Mouse (Mus musculus) limb, embryonic 12.5 days (tissue): ENCODE measurements around the gene Jade2. TPM values are rescaled to one million over a fixed set of nuclear protein-coding genes. Genes with fewer than 3 reads are reported as not detected.
A peak's percentile ranks its signal among the peaks of the same experiment; 100 is the strongest.

Experiments
- ATAC-seq: fragments of 200-750 bp; cut with Nextera tagmentation; 2 replicates; pipeline ENCODE4 v1.8.0; 2017; ENCODE audit warnings: low read depth, moderate TSS enrichment; ENCODE audit not compliant: insufficient number of reproducible peaks, insufficient read depth, low FRiP score, low TSS enrichment
- H3K27ac ChIP-seq: fragments of 300-500 bp; sonication (generic); 2 replicates; pipeline ENCODE4 v1.5.1; 2016; ENCODE audit warnings: mild to moderate bottlenecking, moderate library complexity
- H3K27me3 ChIP-seq: fragments of 300-500 bp; sonication (generic); 2 replicates; pipeline ENCODE4 v1.6.1; 2016; ENCODE audit warnings: mild to moderate bottlenecking, moderate library complexity
- H3K36me3 ChIP-seq: fragments of 300-500 bp; sonication (generic); 2 replicates; pipeline ENCODE4 v1.6.1; 2016; ENCODE audit warnings: mild to moderate bottlenecking, moderate library complexity
- H3K4me1 ChIP-seq: fragments of 300-500 bp; sonication (generic); replicated peaks from 2 replicates; pipeline ENCODE4 v1.6.1; 2016
- H3K4me2 ChIP-seq: fragments of 300-500 bp; sonication (generic); 2 replicates; pipeline ENCODE4 v1.6.1; 2016; ENCODE audit warnings: mild to moderate bottlenecking, moderate library complexity
- H3K4me3 ChIP-seq: fragments of 300-500 bp; sonication (generic); replicated peaks from 2 replicates; pipeline ENCODE4 v1.5.1; 2016; ENCODE audit warnings: mild to moderate bottlenecking
- H3K9ac ChIP-seq: fragments of 300-500 bp; sonication (generic); replicated peaks from 2 replicates; pipeline ENCODE4 v1.6.1; 2016; ENCODE audit warnings: mild to moderate bottlenecking, moderate library complexity
- H3K9me3 ChIP-seq: fragments of 300-500 bp; sonication (generic); 2 replicates; pipeline ENCODE4 v1.6.1; 2016; ENCODE audit warnings: mild to moderate bottlenecking, moderate library complexity
- WGBS: fragments of 180-500 bp; shearing (Covaris S2); methylation state at CpG from one replicate; pipeline ENCODE4 v1.1.7; 2016; 5-methylcytosine and 5-hydroxymethylcytosine counted together
- polyA plus RNA-seq: library from polyadenylated mRNA; unstranded; fragments of >200 nt; fragmentation: Nextera tagmentation; extraction: Ambion mirVana; gene quantifications from 2 replicates; pipeline ENCODE4 v1.2.1, GENCODE M21; 2016

Jade2 gene
- polyA plus RNA-seq, 1 experiment from 2014 or later: 1.6 TPM

DNA sequence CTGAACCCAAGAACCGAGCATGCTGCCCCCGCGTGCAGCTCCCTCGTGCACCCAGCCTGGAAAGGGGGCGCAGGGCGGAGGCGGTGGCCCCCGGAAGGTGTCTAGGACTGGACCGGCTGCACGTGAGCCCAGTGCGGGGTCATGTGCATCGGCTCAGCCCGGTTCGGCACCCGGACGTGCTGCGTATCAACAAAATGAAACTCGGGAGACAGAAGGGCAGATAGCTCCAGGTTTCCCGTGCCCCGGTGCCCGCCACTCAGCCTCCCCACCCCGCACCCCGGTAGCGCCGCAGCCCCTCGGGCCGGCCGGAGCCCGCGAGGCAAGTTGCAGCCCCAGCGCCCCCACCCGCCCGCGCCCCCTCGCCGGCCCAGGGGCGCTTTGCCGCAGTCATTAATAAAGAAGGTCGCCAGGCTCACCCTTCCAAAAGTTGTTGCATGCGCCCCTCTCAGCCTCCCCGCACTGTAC lies 805 bp downstream of the Jade2 start:
- no peaks in the 10 kb centered on the region for H3K9me3 ChIP-seq
- peak overlapping the region; percentile 81 for H3K9ac ChIP-seq
- no peaks in the 10 kb centered on the region for H3K36me3 ChIP-seq
- H3K4me3 ChIP-seq: peak overlapping the region; percentile 69
- H3K4me2 ChIP-seq: peak overlapping the region; percentile 96
- peaks cover 40% of the 10 kb centered on the region for H3K27me3 ChIP-seq
- WGBS: under 1% methylated on average over 41 of the region's 41 CpGs
- peak overlapping the region; percentile 90 for H3K27ac ChIP-seq
- H3K4me1 ChIP-seq: peaks cover 54% of the 10 kb centered on the region
- no peak for ATAC-seq

DNA sequence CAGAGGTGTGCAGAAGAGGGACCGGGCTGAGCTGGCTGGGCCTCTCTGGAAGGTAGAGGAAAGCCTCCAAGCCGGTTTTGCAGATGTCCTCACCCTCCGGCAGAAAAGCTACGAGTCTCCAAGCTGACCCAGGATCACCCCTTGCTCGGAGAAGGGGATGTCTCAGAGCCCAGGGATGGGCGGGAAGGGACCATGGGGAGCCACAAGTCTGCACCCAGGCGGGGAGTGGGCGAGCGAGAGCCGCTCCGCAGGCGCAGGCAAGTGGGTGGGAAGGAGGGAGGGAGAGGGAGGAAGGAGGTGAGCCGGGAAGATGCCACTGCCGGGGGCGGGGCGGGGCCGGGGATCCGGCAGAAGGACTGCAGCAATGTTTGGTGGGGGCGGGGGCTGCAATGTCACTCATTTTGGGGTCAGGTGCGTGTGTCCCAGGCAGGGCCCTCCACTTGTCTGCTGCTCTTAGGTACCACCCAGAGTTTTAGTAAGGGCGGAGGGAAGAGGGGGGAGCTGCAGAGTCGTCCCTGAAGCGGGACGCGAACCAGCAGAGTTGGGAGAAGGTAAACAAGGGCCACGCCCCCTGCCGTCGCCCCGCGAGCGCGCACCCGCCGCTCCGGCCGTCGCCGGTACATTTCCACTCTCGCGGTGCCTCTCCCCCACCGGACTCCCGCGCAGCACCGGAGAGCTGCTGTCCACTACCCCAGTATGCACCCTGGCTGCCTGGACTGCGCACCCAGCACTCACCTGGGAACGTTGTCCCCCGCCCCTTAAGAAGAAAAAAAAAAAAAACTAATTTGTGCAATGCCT lies 1.4 kb downstream of the Jade2 start:
- ATAC-seq: peak; percentile 67
- WGBS: under 1% methylated on average over 47 of the region's 47 CpGs
- peak overlapping the region; percentile 81 for H3K9ac ChIP-seq
- H3K36me3 ChIP-seq: no peaks in the 10 kb centered on the region
- H3K9me3 ChIP-seq: no peaks in the 10 kb centered on the region
- H3K4me3 ChIP-seq: peak overlapping the region; percentile 69
- peaks cover 60% of the 10 kb centered on the region for H3K4me1 ChIP-seq
- peak overlapping the region; percentile 96 for H3K4me2 ChIP-seq
- H3K27me3 ChIP-seq: peaks cover 40% of the 10 kb centered on the region
- peak overlapping the region; percentile 90 for H3K27ac ChIP-seq

DNA sequence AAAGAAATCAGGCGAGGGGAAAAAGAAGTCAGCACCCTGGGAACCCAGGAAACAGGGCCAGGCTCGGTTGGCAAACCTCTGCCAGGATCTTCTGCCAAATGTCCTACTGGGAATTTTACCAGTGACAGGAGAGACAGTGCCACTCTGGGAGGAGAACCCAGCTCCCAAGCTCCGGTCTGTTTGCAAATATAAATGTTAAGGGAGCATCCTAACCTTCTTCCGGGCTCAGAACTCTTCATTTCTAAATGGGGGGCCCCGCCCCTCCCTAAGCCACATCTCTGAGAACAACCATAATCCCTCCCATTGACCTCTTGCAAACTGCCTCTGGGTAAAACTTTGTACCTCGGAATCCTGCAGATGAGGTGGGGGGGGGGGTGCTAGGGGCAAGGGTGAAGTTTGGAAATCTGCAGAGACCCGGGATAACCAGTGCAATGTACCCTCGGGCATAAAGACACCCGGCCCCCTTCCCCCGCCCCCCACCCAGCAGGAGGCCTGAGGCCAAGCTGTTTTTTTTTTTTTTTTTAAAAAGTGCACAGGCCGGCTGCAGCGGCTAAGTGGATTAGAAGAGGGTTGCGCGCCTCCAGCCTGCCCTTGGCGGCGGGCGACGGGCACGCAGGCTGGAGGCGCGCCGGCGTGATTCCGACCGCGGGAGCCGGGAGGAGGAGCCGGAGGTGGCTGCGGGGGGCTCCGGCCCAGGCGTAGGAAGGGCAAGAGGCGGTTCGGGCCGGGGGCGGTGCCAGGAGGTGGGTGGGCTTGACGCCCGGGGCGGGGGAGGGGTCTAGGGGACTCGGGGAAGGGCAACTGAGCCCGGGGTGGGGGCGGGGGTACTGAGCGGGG lies 2.3 kb downstream of the Jade2 start:
- H3K9me3 ChIP-seq: no peaks in the 10 kb centered on the region
- ATAC-seq: peak; percentile 81
- peaks cover 36% of the 10 kb centered on the region for H3K27me3 ChIP-seq
- no peaks in the 10 kb centered on the region for H3K36me3 ChIP-seq
- peak overlapping the region; percentile 81 for H3K9ac ChIP-seq
- H3K4me1 ChIP-seq: peaks cover 67% of the 10 kb centered on the region
- H3K4me2 ChIP-seq: peak overlapping the region; percentile 96
- peak overlapping the region; percentile 69 for H3K4me3 ChIP-seq
- 4% methylated on average over 40 of the region's 42 CpGs for WGBS
- peak overlapping the region; percentile 75 for H3K27ac ChIP-seq

DNA sequence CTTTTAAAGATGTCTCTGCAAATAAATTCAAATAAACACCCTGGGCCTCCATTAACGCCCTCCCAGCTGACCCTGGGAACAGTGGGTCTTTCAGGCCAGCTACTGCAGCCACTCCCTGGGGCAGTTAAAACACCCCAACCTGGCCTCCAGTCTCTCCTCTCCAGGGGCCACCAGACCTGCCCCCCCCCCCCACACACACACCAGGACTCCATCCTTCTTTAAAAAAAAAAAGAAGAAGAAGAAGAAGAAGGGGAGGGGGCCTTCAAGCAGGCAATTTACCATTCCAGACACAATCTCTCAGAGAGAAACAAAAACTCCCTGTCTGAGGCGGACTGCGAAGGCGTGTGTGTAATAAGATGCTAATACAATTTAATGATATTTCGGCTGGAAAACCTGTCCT lies 4.9 kb downstream of the Jade2 start:
- peaks cover 16% of the 10 kb centered on the region for H3K27me3 ChIP-seq
- no peaks in the 10 kb centered on the region for H3K9me3 ChIP-seq
- peak overlapping the region; percentile 8; the same call in 1 of the 2 replicates for H3K4me2 ChIP-seq
- H3K36me3 ChIP-seq: no peaks in the 10 kb centered on the region
- peaks cover 57% of the 10 kb centered on the region for H3K4me1 ChIP-seq
- 41% methylated on average over 5 of the region's 5 CpGs for WGBS
- peak overlapping the region; percentile 82 for H3K27ac ChIP-seq
- ATAC-seq: no peak
- H3K9ac ChIP-seq: no peak overlapping the region
- no peak overlapping the region for H3K4me3 ChIP-seq

DNA sequence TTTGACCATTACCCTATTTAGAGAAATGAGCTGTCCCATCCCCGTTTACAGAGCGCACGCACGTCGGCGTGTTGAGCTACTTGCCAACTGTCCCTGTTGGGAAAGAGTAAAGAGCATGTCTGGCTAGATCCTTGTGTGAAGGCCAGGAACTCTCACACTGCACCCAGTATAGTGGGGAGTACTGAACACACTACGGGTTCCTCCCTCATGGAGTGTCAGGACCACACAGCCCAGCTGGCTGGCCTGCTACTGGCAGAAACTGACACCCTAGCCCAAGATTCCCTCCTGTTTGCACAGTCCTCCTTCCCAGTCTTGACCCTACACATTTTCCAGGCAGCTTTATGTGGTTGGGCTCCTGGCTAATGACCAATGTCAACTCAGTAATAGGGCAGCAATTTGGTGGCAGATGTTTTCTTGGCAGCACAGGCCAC lies 5.3 kb downstream of the Jade2 start:
- Histone ChIP-seq H3K27me3 (peaks cover 16% of the 10 kb centered on the region), H3K9ac (no peak overlapping the region), H3K4me3 (no peak overlapping the region), H3K27ac (peak overlapping the region; percentile 82), H3K36me3 (no peaks in the 10 kb centered on the region), H3K4me2 (peak overlapping the region; percentile 8; the same call in 1 of the 2 replicates), H3K4me1 (peaks cover 57% of the 10 kb centered on the region), H3K9me3 (no peaks in the 10 kb centered on the region)
- ATAC-seq: no peak
- WGBS: 82% methylated on average over 7 of the region's 7 CpGs

DNA sequence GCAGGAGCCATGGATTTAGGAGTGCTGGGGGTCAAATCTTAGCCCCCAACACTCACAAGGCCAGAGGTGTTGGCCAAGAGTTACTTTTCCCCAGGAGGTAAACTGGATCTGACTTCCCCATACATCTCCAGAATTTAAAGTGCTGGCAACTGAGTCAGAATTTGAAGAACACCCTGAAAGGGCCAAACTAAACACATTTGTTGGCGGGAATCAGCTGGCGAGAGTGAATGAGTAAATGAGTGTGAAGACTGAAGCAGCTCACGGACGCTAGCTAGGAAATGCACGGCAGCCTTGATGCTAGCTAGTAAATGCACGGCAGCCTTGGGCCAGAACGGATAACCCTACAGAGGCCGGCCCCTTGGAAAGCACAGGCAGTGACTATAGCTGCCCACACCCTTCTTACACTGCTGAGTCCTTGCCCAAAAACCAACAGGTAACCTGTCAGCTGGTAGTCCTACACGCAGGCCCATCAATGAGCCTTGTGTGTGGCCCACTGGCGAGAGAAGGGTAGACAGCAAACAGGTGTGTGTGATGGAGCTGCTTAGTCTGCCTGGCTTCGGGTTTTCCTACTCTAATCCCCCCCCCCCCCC lies 6.6 kb downstream of the Jade2 start:
- no peak for ATAC-seq
- H3K27me3 ChIP-seq: peaks cover 6% of the 10 kb centered on the region
- no peaks in the 10 kb centered on the region for H3K9me3 ChIP-seq
- no peak overlapping the region for H3K4me2 ChIP-seq
- WGBS: 79% methylated on average over 11 of the region's 11 CpGs
- no peak overlapping the region for H3K9ac ChIP-seq
- H3K36me3 ChIP-seq: no peaks in the 10 kb centered on the region
- peaks cover 52% of the 10 kb centered on the region for H3K4me1 ChIP-seq
- H3K27ac ChIP-seq: no peak overlapping the region
- H3K4me3 ChIP-seq: no peak overlapping the region

DNA sequence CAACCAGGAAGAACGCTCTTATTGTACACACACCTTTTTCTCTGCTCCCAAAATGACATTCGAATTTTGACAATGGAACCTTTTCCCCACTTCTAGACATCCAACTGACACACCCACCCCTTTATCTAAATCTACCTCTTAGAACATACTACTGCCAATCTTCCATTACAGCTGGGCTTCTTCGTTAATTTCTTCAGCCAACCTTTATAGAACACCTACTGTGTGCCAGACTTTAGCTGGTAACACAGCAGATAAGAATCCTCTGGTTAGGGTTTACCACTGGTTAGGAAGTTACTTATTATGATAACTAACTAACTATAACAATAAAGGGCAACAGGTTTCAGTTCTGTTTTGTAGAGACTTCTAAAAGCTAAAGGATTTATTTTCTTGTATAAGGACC lies 9.1 kb downstream of the Jade2 start:
- H3K36me3 ChIP-seq: no peaks in the 10 kb centered on the region
- no peak overlapping the region for H3K4me3 ChIP-seq
- no peak overlapping the region for H3K9ac ChIP-seq
- no peak for ATAC-seq
- no peaks in the 10 kb centered on the region for H3K27me3 ChIP-seq
- 83% methylated on average over 3 of the region's 3 CpGs for WGBS
- no peaks in the 10 kb centered on the region for H3K9me3 ChIP-seq
- no peak overlapping the region for H3K27ac ChIP-seq
- peaks cover 30% of the 10 kb centered on the region for H3K4me1 ChIP-seq
- H3K4me2 ChIP-seq: no peak overlapping the region

DNA sequence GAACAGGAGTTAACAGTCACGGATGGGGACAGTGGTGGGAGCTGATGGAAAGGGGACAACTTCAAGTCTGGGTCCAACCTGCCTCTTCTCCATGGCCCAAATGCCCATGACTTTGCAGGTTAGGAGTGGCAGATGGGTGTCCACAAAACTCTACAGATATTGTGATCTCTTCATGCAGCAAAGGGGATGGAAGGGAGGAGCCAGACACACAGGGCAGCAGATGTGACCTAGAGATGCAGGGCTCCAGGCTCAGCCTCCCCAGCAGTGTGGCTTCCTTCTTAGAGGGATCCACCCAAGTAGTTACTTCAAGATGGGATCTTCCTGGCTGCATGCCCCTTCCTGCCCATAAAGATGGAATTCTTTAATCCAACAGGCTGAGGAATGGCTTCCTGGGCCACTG lies 9.6 kb downstream of the Jade2 start:
- Histone ChIP-seq H3K4me2 (no peak overlapping the region), H3K36me3 (no peaks in the 10 kb centered on the region), H3K27ac (no peak overlapping the region), H3K9me3 (no peaks in the 10 kb centered on the region), H3K4me1 (peaks cover 26% of the 10 kb centered on the region), H3K4me3 (no peak overlapping the region), H3K9ac (no peak overlapping the region), H3K27me3 (no peaks in the 10 kb centered on the region)
- no peak for ATAC-seq
- 78% methylated on average over 1 of the region's 1 CpGs for WGBS

DNA sequence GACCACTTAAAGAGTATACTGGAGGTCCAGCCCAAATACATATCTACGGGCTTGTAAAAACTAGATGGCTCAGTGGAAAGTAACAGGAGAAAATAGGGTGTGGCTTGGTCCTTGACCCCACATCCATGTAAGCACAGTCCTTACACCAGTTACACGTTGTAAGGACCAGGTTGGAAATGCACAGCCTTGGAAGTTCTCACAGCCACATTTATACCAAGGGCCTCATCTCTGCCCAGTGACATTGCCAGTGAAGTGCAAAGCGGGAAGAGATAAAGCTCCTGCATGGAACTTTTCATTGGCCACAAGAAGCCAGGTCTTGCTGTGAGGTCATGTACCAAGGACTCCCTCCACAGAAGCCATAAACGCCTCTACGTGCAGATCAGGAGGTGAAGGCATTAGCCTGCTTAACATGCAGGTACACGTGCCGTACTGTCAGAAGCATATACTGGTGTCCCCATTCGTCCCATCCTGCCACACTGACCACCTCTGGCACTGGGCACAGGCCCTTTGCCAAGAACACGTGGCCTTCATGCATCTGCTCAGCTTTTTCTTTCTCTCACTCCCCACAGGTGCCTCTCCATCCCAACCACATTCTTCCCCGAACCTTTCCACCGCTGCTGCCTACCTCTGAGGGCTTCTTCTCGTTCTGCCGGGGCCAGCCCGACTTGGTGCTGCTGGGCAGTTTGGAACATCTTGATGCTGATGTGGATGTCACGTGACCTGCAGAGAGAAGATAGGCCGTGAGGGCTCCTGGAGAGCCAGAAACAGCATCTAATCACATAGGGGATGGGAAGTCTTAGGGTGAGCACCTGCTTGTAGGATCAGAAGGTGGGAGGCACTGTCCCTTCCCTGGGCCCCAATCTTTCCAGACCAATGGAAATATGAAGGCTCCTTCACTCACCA lies 11.2 kb downstream of the Jade2 start:
- H3K27me3 ChIP-seq: no peaks in the 10 kb centered on the region
- no peak overlapping the region for H3K9ac ChIP-seq
- no peaks in the 10 kb centered on the region for H3K9me3 ChIP-seq
- WGBS: 88% methylated on average over 16 of the region's 16 CpGs
- H3K4me3 ChIP-seq: no peak overlapping the region
- no peak for ATAC-seq
- peaks cover 9% of the 10 kb centered on the region for H3K4me1 ChIP-seq
- H3K27ac ChIP-seq: no peak overlapping the region
- no peaks in the 10 kb centered on the region for H3K36me3 ChIP-seq
- no peak overlapping the region for H3K4me2 ChIP-seq

DNA sequence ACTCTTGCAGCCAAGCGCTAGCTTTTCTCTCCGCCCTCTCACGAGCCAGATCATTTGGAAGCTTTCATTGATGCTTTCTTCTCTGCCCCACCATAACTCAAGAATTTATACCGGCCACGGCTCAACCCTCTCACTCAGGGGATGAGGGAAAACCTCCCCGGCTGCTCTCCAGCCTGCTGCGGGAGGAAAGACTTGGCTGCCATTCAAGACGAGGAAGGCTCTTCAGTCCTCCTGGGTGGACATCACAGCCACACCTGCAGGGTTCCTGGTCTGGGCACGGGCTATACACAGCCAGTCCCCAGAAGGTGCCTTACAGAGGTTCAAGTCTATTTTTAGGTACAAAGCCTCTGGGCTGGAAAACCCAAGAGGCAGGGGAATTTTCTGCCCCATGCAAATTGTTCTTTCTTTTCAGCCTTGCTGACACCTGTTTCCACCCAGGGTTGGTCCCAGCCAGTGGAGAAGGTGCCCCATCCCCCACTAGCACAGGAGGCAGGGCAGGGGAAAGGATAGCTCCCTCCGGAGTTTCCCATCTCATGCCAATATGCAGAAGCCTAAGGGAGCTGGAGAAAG lies 12.8 kb downstream of the Jade2 start:
- no peak overlapping the region for H3K4me2 ChIP-seq
- WGBS: 81% methylated on average over 10 of the region's 10 CpGs
- H3K36me3 ChIP-seq: no peaks in the 10 kb centered on the region
- no peaks in the 10 kb centered on the region; the same call in 1 of the 2 replicates for H3K4me1 ChIP-seq
- ATAC-seq: no peak
- H3K27me3 ChIP-seq: no peaks in the 10 kb centered on the region
- no peak overlapping the region for H3K4me3 ChIP-seq
- H3K9ac ChIP-seq: no peak overlapping the region
- H3K27ac ChIP-seq: no peak overlapping the region
- no peaks in the 10 kb centered on the region for H3K9me3 ChIP-seq
